Mouse (Mus musculus): Measurements from ENCODE around the gene Slc1a6. TPM values are rescaled to one million over a fixed set of nuclear protein-coding genes. Genes with fewer than 3 reads are reported as not detected.

Slc1a6 gene
- polyA plus RNA-seq (2015; fragmentation: Nextera tagmentation; extraction: Ambion mirVana), result 0.34 and 0.59 TPM in 2 replicates

DNA sequence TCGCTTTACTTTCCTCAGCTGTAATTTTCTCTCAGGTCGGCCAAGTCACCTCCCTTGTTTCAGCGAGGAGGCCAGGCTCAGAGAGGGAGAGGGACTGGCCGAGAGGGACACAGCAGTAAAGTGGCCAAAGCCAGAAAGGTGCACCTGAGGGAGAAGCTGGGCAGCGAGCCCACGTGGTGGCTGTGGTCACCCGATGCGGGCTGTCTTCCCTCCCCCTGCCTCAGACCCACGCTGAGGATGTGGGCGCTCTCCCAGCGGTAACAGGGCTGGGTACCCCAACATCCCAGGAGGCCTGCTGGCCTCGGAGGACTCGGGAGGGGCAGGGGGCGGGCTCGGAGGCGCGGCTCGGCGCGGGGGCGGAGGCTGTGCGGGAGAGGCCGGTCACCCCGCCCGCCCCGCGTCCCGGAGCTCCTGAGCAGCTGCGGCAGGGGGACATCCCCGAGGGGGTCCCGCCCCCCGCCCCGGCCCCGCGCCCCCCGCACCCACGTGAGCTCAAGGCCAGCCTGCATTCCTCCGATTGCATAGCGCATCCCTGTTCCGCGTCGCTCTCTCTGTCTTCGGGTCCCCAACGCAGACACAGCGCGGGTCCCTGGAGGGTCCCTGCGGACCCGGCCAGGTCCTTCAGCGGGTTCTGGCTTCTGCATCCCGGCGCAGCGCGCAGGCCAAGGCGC is at the start of gene Slc1a6:
Slc1a6 (plus strand) TSS at position 516 of the 671 bp plus-strand sequence.
- DNase-seq (ENCODE audit: low spot score) (peak; percentile 16), ATAC-seq (replicated peaks; ENCODE audit: low FRiP score, low read depth) (peak; percentile 55; the same call in 1 of the 2 replicates)
- H3K9ac ChIP-seq (ENCODE audit: low read depth, low read length), result peak within 1 kb of the TSS; percentile 46

DNA sequence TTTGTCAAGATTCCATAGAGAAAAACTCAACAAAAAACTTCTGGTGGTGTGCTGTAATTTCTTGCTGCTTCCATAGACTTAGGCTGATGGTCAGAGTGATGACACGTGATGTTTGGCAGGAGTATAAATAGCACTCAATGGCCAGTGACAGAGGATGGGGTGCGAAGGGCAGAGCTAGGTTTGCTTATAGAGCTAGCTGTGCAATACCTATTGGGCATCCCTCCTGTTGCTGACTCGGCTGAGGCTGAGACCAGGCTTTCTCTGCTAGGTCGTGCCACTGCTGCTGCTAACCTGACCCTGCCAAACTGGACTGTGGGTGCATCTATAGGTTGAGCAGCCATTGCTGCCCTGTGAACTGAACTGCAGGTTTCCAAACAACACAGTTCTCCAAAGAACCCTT is 40.5 kb upstream of the Slc1a6 start:
- TF ChIP-seq CTCF (IDR thresholded peaks at IDR 0.05; ENCODE audit: low read depth), result no peak
- H3K27ac ChIP-seq, result no peak overlapping the region
- H3K4me3 ChIP-seq (replicated peaks; ENCODE audit: low read depth, low read length), result no peak overlapping the region
- ATAC-seq (replicated peaks; ENCODE audit: low FRiP score, low read depth) (no peak), DNase-seq (ENCODE audit: low spot score) (no peak)
- no peaks in the 10 kb centered on the region for H3K27me3 ChIP-seq (ENCODE audit: insufficient read depth, low read length)
- 80% methylated on average over 4 of the region's 4 CpGs for WGBS
- no peaks in the 10 kb centered on the region for H3K4me1 ChIP-seq (replicated peaks; ENCODE audit: insufficient read depth, low read length)
- H3K9me3 ChIP-seq (replicated peaks; ENCODE audit: low read length), result no peaks in the 10 kb centered on the region
- H3K9ac ChIP-seq (ENCODE audit: low read depth, low read length), result no peak overlapping the region
- no peaks in the 10 kb centered on the region for H3K36me3 ChIP-seq (ENCODE audit: insufficient read depth, low read length)
- H3K4me2 ChIP-seq (ENCODE audit: low read length), result no peak overlapping the region

More for the DNA sequence above, at the start of gene Slc1a6:
- Histone ChIP-seq H3K4me2 (ENCODE audit: low read length) (peak within 1 kb of the TSS; percentile 94), H3K9me3 (replicated peaks; ENCODE audit: low read length) (no peaks in the 10 kb centered on the region), H3K27ac (no peak within 1 kb of the TSS), H3K4me1 (replicated peaks; ENCODE audit: insufficient read depth, low read length) (0 out of 2 replicates have a peak, but pooled peaks cover 4% of the 10 kb centered on the region), H3K4me3 (replicated peaks; ENCODE audit: low read depth, low read length) (peak within 1 kb of the TSS; percentile 42), H3K36me3 (ENCODE audit: insufficient read depth, low read length) (no peaks in the 10 kb centered on the region), H3K27me3 (ENCODE audit: insufficient read depth, low read length) (no peaks in the 10 kb centered on the region)
- WGBS, result 2% methylated on average over 31 of the region's 54 CpGs
- TF ChIP-seq CTCF (IDR thresholded peaks at IDR 0.05; ENCODE audit: low read depth), result no peak

DNA sequence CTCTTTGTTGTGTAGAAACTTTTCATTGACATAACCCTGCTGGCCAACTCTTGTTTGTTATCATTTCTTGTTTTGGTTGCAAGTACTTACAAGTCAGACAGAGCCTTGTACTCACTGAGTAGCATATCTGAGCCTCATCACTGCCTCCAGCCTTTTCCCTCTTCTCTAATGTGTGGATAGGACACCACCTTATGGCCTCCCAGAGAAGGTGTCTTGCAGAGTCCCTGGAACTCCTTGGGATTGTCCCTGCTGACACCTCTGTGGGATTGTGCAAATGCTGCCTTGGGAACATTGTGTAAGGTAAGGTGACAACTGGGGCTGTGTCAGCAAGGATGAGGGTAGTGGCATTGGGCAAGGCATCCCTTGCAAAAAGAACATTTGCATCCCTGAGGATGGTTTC is 36.6 kb upstream of the Slc1a6 start:
- no peaks in the 10 kb centered on the region for H3K9me3 ChIP-seq (replicated peaks; ENCODE audit: low read length)
- no peak for DNase-seq (ENCODE audit: low spot score)
- TF ChIP-seq CTCF (IDR thresholded peaks at IDR 0.05; ENCODE audit: low read depth), result peak; percentile 40; the same call in 1 of the 2 replicates

DNA sequence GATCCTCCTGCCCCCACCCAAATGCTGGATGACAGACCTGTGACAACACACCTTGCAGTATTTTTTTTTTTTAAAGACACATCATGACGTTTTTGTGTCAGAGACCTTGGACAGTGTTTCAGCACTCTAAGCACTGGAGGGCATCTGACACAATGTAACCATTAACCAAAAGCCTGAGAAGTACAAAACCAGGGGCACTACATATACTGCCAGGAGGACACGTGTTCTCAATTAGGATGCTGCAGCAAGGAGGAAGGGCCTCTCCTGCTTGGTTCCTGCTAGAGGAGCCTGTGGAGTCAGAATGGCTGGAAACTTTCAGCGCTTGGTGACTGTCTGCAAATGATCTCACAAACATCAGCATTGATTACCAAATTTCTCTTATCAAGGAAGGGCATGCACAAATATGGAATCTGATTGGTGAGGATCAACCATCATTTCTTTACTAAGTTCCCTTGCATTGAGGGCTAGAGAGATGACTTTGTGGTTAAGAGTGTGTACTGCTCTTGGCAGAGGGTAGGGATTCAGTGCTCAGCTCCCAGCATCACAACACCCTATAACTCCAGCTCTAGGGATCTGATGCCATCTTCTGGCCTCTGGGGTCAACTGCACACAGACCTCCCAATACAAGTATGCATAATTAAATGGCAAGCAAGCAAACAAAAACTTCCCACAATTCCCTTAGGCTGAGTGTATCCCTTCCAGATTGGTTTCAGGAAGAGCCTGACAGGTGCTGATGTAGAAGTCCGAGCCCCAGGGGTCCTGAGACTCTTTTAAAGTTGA is 34.7 kb upstream of the Slc1a6 start:
- no peaks in the 10 kb centered on the region for H3K36me3 ChIP-seq (ENCODE audit: insufficient read depth, low read length)
- ATAC-seq (replicated peaks; ENCODE audit: low FRiP score, low read depth) (peak; percentile 83), DNase-seq (ENCODE audit: low spot score) (no peak)
- H3K9ac ChIP-seq (ENCODE audit: low read depth, low read length), result no peak overlapping the region
- H3K4me1 ChIP-seq (replicated peaks; ENCODE audit: insufficient read depth, low read length), result 0 out of 2 replicates have a peak, but pooled peaks cover 5% of the 10 kb centered on the region
- H3K27ac ChIP-seq, result no peak overlapping the region
- H3K4me3 ChIP-seq (replicated peaks; ENCODE audit: low read depth, low read length), result no peak overlapping the region
- WGBS, result 55% methylated on average over 4 of the region's 4 CpGs
- H3K4me2 ChIP-seq (ENCODE audit: low read length), result no peak overlapping the region
- TF ChIP-seq CTCF (IDR thresholded peaks at IDR 0.05; ENCODE audit: low read depth), result peak; percentile 47
- H3K27me3 ChIP-seq (ENCODE audit: insufficient read depth, low read length), result no peaks in the 10 kb centered on the region
- H3K9me3 ChIP-seq (replicated peaks; ENCODE audit: low read length), result no peaks in the 10 kb centered on the region

More for the DNA sequence above, 36.6 kb upstream of the Slc1a6 start:
- no peak overlapping the region for H3K4me3 ChIP-seq (replicated peaks; ENCODE audit: low read depth, low read length)
- no peaks in the 10 kb centered on the region for H3K27me3 ChIP-seq (ENCODE audit: insufficient read depth, low read length)
- H3K4me1 ChIP-seq (replicated peaks; ENCODE audit: insufficient read depth, low read length), result 0 out of 2 replicates have a peak, but pooled peaks cover 5% of the 10 kb centered on the region
- no peaks in the 10 kb centered on the region for H3K36me3 ChIP-seq (ENCODE audit: insufficient read depth, low read length)
- ATAC-seq (replicated peaks; ENCODE audit: low FRiP score, low read depth), result no peak
- no peak overlapping the region for H3K27ac ChIP-seq
- H3K9ac ChIP-seq (ENCODE audit: low read depth, low read length), result no peak overlapping the region
- no peak overlapping the region for H3K4me2 ChIP-seq (ENCODE audit: low read length)

DNA sequence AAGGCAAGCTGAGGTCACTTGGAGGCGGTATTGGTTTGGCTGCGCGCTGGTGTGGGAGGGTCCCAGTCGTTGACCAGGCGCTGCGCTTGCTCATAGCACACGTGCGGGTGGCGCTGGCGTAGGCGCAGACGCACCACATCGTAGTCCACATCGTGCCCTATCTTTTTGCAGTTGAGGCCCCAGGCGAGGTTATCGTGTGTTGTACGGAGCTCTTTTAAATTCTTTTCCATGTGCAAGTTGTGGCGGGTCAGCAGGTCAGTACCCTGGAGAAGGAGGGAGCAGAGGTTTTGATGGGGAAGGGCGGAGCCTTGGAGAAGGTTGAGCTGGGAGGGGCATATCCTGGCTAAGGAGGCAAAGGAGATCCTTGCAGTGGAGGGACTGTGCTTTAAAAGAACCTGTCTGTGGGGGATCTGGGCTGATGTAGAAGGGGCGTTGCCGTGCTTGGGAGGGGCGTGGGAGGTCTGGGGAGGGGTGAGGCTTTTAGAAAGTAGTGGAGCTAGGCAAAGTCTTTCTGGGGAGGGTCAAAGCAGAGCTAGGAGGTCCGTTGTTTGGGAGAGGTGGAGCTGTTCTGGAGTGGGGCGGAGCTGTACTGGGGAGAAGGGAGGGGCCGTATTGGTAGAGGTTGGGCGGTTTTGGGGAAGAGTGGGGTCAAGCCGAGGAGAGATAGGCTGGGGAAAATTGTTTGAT is 33.1 kb upstream of the Slc1a6 start:
- Histone ChIP-seq H3K4me2 (ENCODE audit: low read length) (peak overlapping the region; percentile 62), H3K27me3 (ENCODE audit: insufficient read depth, low read length) (no peaks in the 10 kb centered on the region), H3K27ac (no peak overlapping the region), H3K9me3 (replicated peaks; ENCODE audit: low read length) (no peaks in the 10 kb centered on the region), H3K4me3 (replicated peaks; ENCODE audit: low read depth, low read length) (peak overlapping the region; percentile 26; the same call in 1 of the 2 replicates), H3K4me1 (replicated peaks; ENCODE audit: insufficient read depth, low read length) (0 out of 2 replicates have a peak, but pooled peaks cover 5% of the 10 kb centered on the region), H3K36me3 (ENCODE audit: insufficient read depth, low read length) (no peaks in the 10 kb centered on the region), H3K9ac (ENCODE audit: low read depth, low read length) (no peak overlapping the region)
- WGBS, result 3% methylated on average over 27 of the region's 27 CpGs
- peak; percentile 37 for DNase-seq (ENCODE audit: low spot score)
- ATAC-seq (replicated peaks; ENCODE audit: low FRiP score, low read depth), result peak; percentile 41
- TF ChIP-seq CTCF (IDR thresholded peaks at IDR 0.05; ENCODE audit: low read depth), result no peak

DNA sequence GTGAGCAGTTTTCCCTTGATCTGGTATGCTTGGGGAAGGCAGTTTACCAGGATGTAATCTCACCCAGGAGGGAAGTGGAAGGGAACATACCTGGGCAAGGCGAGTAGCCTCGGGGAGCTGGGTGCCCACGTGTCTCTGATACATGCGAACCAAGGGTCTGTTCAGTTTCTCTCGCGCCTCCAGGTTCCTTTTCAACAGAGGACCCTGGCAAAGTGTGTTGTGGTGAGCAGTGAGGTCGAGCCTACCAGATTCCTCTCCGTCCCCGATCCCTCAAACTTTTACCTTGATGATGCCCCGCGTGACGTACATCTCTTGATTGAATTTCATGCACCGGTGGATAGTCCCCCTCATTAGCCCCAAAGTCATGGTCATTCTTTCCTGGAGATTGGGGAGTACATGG is 32.1 kb upstream of the Slc1a6 start:
- H3K4me3 ChIP-seq (replicated peaks; ENCODE audit: low read depth, low read length), result no peak overlapping the region
- H3K27ac ChIP-seq, result no peak overlapping the region
- no peaks in the 10 kb centered on the region for H3K27me3 ChIP-seq (ENCODE audit: insufficient read depth, low read length)
- no peak overlapping the region for H3K9ac ChIP-seq (ENCODE audit: low read depth, low read length)
- no peaks in the 10 kb centered on the region for H3K9me3 ChIP-seq (replicated peaks; ENCODE audit: low read length)
- 77% methylated on average over 13 of the region's 13 CpGs for WGBS
- TF ChIP-seq CTCF (IDR thresholded peaks at IDR 0.05; ENCODE audit: low read depth), result no peak
- H3K4me2 ChIP-seq (ENCODE audit: low read length), result no peak overlapping the region
- DNase-seq (ENCODE audit: low spot score) (no peak), ATAC-seq (replicated peaks; ENCODE audit: low FRiP score, low read depth) (no peak)
- H3K4me1 ChIP-seq (replicated peaks; ENCODE audit: insufficient read depth, low read length), result peaks cover 5% of the 10 kb centered on the region; the same call in 1 of the 2 replicates
- no peaks in the 10 kb centered on the region for H3K36me3 ChIP-seq (ENCODE audit: insufficient read depth, low read length)

Measured in kidney, postnatal 0 days (tissue).